Mouse (Mus musculus) CD8-positive naive resting alpha-beta T cell, adult 2 months (primary cell): Measurements from ENCODE around the gene Gm44965.
"Not testable (repeated sequence)": the region's sequence is repeated elsewhere in the genome, so short reads cannot be mapped to it uniquely, and the experiment has no call there.

Source experiments
- DNase-seq, 2 experiments: peaks; one replicate each; pipeline ENCODE4 v3.0.0; 2022; ENCODE audit warnings: low read depth in 2 of 2, low spot score in 2 of 2

Gm44965 gene

GRCm38 (mm10) chr6:48622186-48622843, 28.6 kb downstream of the Gm44965 start:
- not testable (repeated sequence) for DNase-seq

GRCm38 (mm10) chr6:48623460-48623859, 29.7 kb downstream of the Gm44965 start:
- no peak for DNase-seq

- no peak for DNase-seq
These were observed 32.7 kb downstream of the Gm44965 start, which contains the start of gene AI854703 for GRCm38 (mm10) chr6:48626464-48626863. AI854703 (plus strand) TSS chr6:48626764.

- DNase-seq: peak; percentile 32 to 35
These were observed 33.2 kb downstream of the Gm44965 start for GRCm38 (mm10) chr6:48626984-48627383.

GRCm38 (mm10) chr6:48627511-48627924, 33.8 kb downstream of the Gm44965 start:
- no peak for DNase-seq

GRCm38 (mm10) chr6:48628377-48628776, 34.6 kb downstream of the Gm44965 start:
- DNase-seq: no peak

GRCm38 (mm10) chr6:48628808-48629660, 35.3 kb downstream of the Gm44965 start:
- DNase-seq: peak; percentile 25 to 34

- DNase-seq: no peak
These were observed 35.9 kb downstream of the Gm44965 start for GRCm38 (mm10) chr6:48629661-48630034.

- DNase-seq: no peak
These were observed 37.1 kb downstream of the Gm44965 start for GRCm38 (mm10) chr6:48630831-48631230.

- DNase-seq: no peak
These were observed 41.4 kb downstream of the Gm44965 start for GRCm38 (mm10) chr6:48635105-48635504.

GRCm38 (mm10) chr6:48636515-48636914, 42.8 kb downstream of the Gm44965 start:
- no peak for DNase-seq

- DNase-seq: no peak
These were observed 44.2 kb downstream of the Gm44965 start for GRCm38 (mm10) chr6:48637811-48638500.

- no peak for DNase-seq
These were observed 44.8 kb downstream of the Gm44965 start for GRCm38 (mm10) chr6:48638553-48638952.

GRCm38 (mm10) chr6:48641391-48641790, 47.6 kb downstream of the Gm44965 start:
- no peak for DNase-seq

- DNase-seq: peak in 1 of 2 experiments; percentile 53
These were observed 49.1 kb downstream of the Gm44965 start for GRCm38 (mm10) chr6:48642764-48643292.

GRCm38 (mm10) chr6:48645660-48646308, 52.0 kb downstream of the Gm44965 start:
- peak; percentile 70 to 77 for DNase-seq

GRCm38 (mm10) chr6:48646309-48646690, 52.6 kb downstream of the Gm44965 start:
- DNase-seq: no peak

GRCm38 (mm10) chr6:48646995-48647394, 53.3 kb downstream of the Gm44965 start, which contains the start of gene Gimap8:
Gimap8 (plus strand) TSS chr6:48647234.
- DNase-seq: peak; percentile 82 to 88

GRCm38 (mm10) chr6:48647611-48648010, 53.9 kb downstream of the Gm44965 start:
- DNase-seq: no peak

- DNase-seq: no peak
These were observed 55.0 kb downstream of the Gm44965 start for GRCm38 (mm10) chr6:48648779-48649178.

GRCm38 (mm10) chr6:48650041-48650440, 56.3 kb downstream of the Gm44965 start:
- no peak for DNase-seq
